Mouse (Mus musculus): Measurements from ENCODE around the gene Atp4a. TPM values are rescaled to one million over a fixed set of nuclear protein-coding genes. Genes with fewer than 3 reads are reported as not detected.

Atp4a gene
- 0.37 and 1.2 TPM in 2 replicates for polyA plus RNA-seq (2012; rRNA removed)

- no peak within 1 kb of the TSS for H3K27ac ChIP-seq (ENCODE audit: insufficient read depth, low read depth, low read length)
- H3K27me3 ChIP-seq (ENCODE audit: control insufficient read depth, insufficient read depth, low read length), result no peaks in the 10 kb centered on the region
- 89% methylated on average over 3 of the region's 3 CpGs for WGBS
- no peak within 1 kb of the TSS for H3K4me3 ChIP-seq (ENCODE audit: low read depth, low read length)
- H3K4me1 ChIP-seq (ENCODE audit: control insufficient read depth, insufficient read depth, insufficient read length, low read length), result peaks cover 13% of the 10 kb centered on the region
- no peaks in the 10 kb centered on the region for H3K36me3 ChIP-seq (ENCODE audit: control insufficient read depth, insufficient read depth, low read length)
- TF ChIP-seq POLR2A (IDR thresholded peaks at IDR 0.05; ENCODE audit: low read depth, low read length) (no peak), CTCF (IDR thresholded peaks at IDR 0.05; ENCODE audit: extremely low read depth, insufficient read length, insufficient replicate concordance, low read depth, low read length) (no peak)
Measured at GRCm38 (mm10) chr7:30711942-30712341, at the start of gene Atp4a. Atp4a (plus strand) TSS chr7:30712209.

GRCm38 (mm10) chr7:30664529-30665200, 47.3 kb upstream of the Atp4a start, which contains the start of gene Haus5:
Haus5 (minus strand) TSS chr7:30664994.
- H3K27me3 ChIP-seq (ENCODE audit: control insufficient read depth, insufficient read depth, low read length), result no peaks in the 10 kb centered on the region
- peaks cover 5% of the 10 kb centered on the region; the same call in 1 of the 2 replicates for H3K4me1 ChIP-seq (ENCODE audit: control insufficient read depth, insufficient read depth, insufficient read length, low read length)
- under 1% methylated on average over 34 of the region's 34 CpGs for WGBS
- no peak for TF ChIP-seq POLR2A (IDR thresholded peaks at IDR 0.05; ENCODE audit: low read depth, low read length)
- TF ChIP-seq CTCF (IDR thresholded peaks at IDR 0.05; ENCODE audit: extremely low read depth, insufficient read length, insufficient replicate concordance, low read depth, low read length), result no peak
- H3K4me3 ChIP-seq (ENCODE audit: low read depth, low read length), result peak within 1 kb of the TSS; percentile 84
- no peak within 1 kb of the TSS for H3K27ac ChIP-seq (ENCODE audit: insufficient read depth, low read depth, low read length)
- H3K36me3 ChIP-seq (ENCODE audit: control insufficient read depth, insufficient read depth, low read length), result peaks cover 5% of the 10 kb centered on the region; the same call in 1 of the 2 replicates

DNA sequence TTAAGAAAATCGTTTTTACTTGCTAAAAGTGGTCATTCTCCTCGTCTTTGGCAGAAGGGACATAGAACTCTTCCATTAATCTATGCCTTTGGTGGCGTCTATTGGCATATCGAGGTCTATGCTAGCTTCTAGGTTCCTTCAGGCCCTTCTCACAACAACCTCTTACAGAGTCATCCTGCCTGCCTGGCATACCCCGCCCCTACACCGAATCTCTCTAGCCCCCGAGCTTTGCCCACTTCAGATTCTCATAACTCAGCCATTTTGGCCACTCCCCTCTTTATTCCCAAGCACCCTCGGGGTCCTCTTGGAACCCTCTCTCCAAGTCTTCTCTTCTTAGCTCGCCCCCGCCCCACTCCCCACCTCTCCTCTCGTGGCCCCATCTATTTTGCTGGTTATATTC, 46.7 kb upstream of the Atp4a start:
- H3K36me3 ChIP-seq (ENCODE audit: control insufficient read depth, insufficient read depth, low read length), result peaks cover 5% of the 10 kb centered on the region; the same call in 1 of the 2 replicates
- TF ChIP-seq POLR2A (IDR thresholded peaks at IDR 0.05; ENCODE audit: low read depth, low read length), result no peak
- no peak for TF ChIP-seq CTCF (IDR thresholded peaks at IDR 0.05; ENCODE audit: extremely low read depth, insufficient read length, insufficient replicate concordance, low read depth, low read length)
- H3K4me1 ChIP-seq (ENCODE audit: control insufficient read depth, insufficient read depth, insufficient read length, low read length), result peaks cover 5% of the 10 kb centered on the region; the same call in 1 of the 2 replicates
- no peak overlapping the region for H3K27ac ChIP-seq (ENCODE audit: insufficient read depth, low read depth, low read length)
- H3K4me3 ChIP-seq (ENCODE audit: low read depth, low read length), result peak overlapping the region; percentile 84
- H3K27me3 ChIP-seq (ENCODE audit: control insufficient read depth, insufficient read depth, low read length), result no peaks in the 10 kb centered on the region
- 3% methylated on average over 11 of the region's 11 CpGs for WGBS

DNA sequence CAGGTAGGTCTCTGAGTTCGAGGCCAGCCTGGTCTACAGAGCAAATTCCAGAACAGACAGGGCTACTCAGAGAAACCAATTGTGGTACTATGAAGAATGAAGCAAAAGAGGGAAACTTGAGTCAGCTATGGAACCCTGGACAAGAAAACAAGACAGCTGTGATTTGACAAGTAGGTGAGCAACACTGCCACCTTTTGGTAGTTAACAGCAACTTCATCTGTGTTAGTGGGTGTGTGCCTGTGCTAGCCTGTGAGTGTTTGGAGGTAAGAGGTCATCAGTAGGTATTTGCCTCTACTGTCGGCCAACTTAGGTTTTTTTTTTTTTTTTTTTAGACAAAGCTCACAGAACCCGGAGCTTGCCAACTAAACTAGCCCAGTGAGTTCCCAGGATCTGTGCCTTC, 42.8 kb upstream of the Atp4a start:
- no peaks in the 10 kb centered on the region for H3K36me3 ChIP-seq (ENCODE audit: control insufficient read depth, insufficient read depth, low read length)
- peaks cover 5% of the 10 kb centered on the region; the same call in 1 of the 2 replicates for H3K4me1 ChIP-seq (ENCODE audit: control insufficient read depth, insufficient read depth, insufficient read length, low read length)
- 27% methylated on average over 3 of the region's 3 CpGs for WGBS
- no peak for TF ChIP-seq CTCF (IDR thresholded peaks at IDR 0.05; ENCODE audit: extremely low read depth, insufficient read length, insufficient replicate concordance, low read depth, low read length)
- no peak for TF ChIP-seq POLR2A (IDR thresholded peaks at IDR 0.05; ENCODE audit: low read depth, low read length)
- H3K27me3 ChIP-seq (ENCODE audit: control insufficient read depth, insufficient read depth, low read length), result no peaks in the 10 kb centered on the region
- no peak overlapping the region for H3K4me3 ChIP-seq (ENCODE audit: low read depth, low read length)
- H3K27ac ChIP-seq (ENCODE audit: insufficient read depth, low read depth, low read length), result no peak overlapping the region

DNA sequence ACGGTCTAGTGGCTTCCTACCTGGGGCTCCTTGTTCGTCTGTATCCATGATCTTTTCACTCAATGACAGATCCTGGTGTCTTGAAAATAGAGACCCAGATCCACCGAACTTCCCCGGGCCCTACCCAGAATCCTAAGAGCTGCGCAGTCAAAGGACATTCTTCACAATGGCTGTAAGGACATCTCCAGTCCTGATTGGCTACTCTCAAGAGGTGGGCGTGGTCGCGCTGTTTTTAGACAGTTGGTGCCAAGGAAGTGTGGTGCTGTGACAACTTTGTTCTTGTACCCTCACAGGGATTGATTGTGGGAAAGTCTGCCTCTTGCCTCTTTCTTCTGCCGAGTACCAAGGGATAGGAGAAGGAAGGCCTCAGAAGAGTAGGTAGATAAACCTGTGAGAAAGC, 40.5 kb upstream of the Atp4a start, which contains the start of gene Pmis2:
Gene Pmis2, minus strand, starts transcription at position 126 of the 400 bp plus-strand sequence.
- Histone ChIP-seq H3K36me3 (ENCODE audit: control insufficient read depth, insufficient read depth, low read length) (no peaks in the 10 kb centered on the region), H3K4me1 (ENCODE audit: control insufficient read depth, insufficient read depth, insufficient read length, low read length) (no peaks in the 10 kb centered on the region), H3K27me3 (ENCODE audit: control insufficient read depth, insufficient read depth, low read length) (no peaks in the 10 kb centered on the region), H3K27ac (ENCODE audit: insufficient read depth, low read depth, low read length) (no peak within 1 kb of the TSS), H3K4me3 (ENCODE audit: low read depth, low read length) (no peak within 1 kb of the TSS)
- 74% methylated on average over 9 of the region's 9 CpGs for WGBS
- no peak for TF ChIP-seq POLR2A (IDR thresholded peaks at IDR 0.05; ENCODE audit: low read depth, low read length)
- no peak for TF ChIP-seq CTCF (IDR thresholded peaks at IDR 0.05; ENCODE audit: extremely low read depth, insufficient read length, insufficient replicate concordance, low read depth, low read length)

GRCm38 (mm10) chr7:30678263-30678975, 33.6 kb upstream of the Atp4a start:
- Histone ChIP-seq H3K36me3 (ENCODE audit: control insufficient read depth, insufficient read depth, low read length) (no peaks in the 10 kb centered on the region), H3K27me3 (ENCODE audit: control insufficient read depth, insufficient read depth, low read length) (no peaks in the 10 kb centered on the region), H3K27ac (ENCODE audit: insufficient read depth, low read depth, low read length) (no peak overlapping the region), H3K4me1 (ENCODE audit: control insufficient read depth, insufficient read depth, insufficient read length, low read length) (no peaks in the 10 kb centered on the region), H3K4me3 (ENCODE audit: low read depth, low read length) (no peak overlapping the region)
- WGBS, result 65% methylated on average over 5 of the region's 5 CpGs
- no peak for TF ChIP-seq CTCF (IDR thresholded peaks at IDR 0.05; ENCODE audit: extremely low read depth, insufficient read length, insufficient replicate concordance, low read depth, low read length)
- no peak for TF ChIP-seq POLR2A (IDR thresholded peaks at IDR 0.05; ENCODE audit: low read depth, low read length)

DNA sequence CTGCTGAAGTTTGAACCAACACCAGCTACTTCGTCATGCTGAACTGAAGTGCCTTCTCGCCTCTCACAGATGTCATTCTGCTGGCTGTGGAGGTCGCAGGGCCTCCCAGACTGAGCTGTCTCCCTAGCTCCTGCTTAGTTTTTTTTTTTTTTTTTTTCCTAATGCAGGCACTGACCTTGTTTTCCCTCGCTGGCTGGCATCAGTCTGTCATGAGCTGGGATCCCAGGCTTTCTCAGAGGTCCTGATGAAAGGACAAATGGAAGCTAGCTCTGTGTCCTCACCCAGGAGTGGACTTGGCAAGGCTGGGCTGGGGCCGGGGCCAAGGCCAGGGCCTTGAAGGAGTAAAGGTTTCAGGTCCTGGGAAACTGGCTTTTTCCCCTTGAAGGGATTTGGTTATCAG, 30.1 kb upstream of the Atp4a start:
- no peak for TF ChIP-seq POLR2A (IDR thresholded peaks at IDR 0.05; ENCODE audit: low read depth, low read length)
- no peak for TF ChIP-seq CTCF (IDR thresholded peaks at IDR 0.05; ENCODE audit: extremely low read depth, insufficient read length, insufficient replicate concordance, low read depth, low read length)
- no peaks in the 10 kb centered on the region for H3K36me3 ChIP-seq (ENCODE audit: control insufficient read depth, insufficient read depth, low read length)
- no peaks in the 10 kb centered on the region for H3K27me3 ChIP-seq (ENCODE audit: control insufficient read depth, insufficient read depth, low read length)
- H3K4me3 ChIP-seq (ENCODE audit: low read depth, low read length), result no peak overlapping the region
- H3K27ac ChIP-seq (ENCODE audit: insufficient read depth, low read depth, low read length), result no peak overlapping the region
- WGBS, result 67% methylated on average over 5 of the region's 5 CpGs
- H3K4me1 ChIP-seq (ENCODE audit: control insufficient read depth, insufficient read depth, insufficient read length, low read length), result no peaks in the 10 kb centered on the region

Data from small intestine, adult 2 months (tissue).